Comparison of ENCODE assay signal across 8 mouse cellular contexts in the genomic region with DNA sequence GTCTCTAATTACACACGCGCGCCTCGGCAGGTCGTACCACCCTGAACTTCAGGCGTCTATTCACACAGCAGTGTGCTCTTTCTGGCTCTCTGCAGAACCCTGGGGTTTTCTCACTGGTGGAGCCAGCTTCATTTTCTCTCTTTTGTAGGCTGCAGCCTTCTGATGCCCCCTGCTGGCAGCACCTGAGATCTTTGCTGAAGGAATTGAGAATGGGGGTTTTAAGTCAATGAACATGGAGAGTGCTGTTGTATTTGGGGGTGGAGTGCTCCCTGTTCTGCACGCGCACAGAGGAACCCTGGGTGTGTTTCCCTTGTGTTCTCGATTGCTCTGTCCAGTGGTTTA. TPM values are rescaled to one million over a fixed set of nuclear protein-coding genes. Genes with fewer than 3 reads are reported as not detected.
DNase-seq lines count a peak whose midpoint lies in the region; ATAC-seq and TF ChIP-seq lines count a peak whose summit lies in the region.

No protein-coding gene starts in this region.

- H3K36me3 ChIP-seq in embryonic facial prominence, embryonic 14.5 days (ENCODE audit: control insufficient read depth, insufficient read depth, low read length): no peaks in the 10 kb centered on the region
- no peaks in the 10 kb centered on the region for H3K36me3 ChIP-seq in heart, embryonic 12.5 days
- H3K36me3 ChIP-seq in kidney, postnatal 0 days (ENCODE audit: insufficient read depth, low read length): no peaks in the 10 kb centered on the region
- H3K36me3 ChIP-seq in liver, embryonic 11.5 days (ENCODE audit: control insufficient read depth, insufficient read depth, low read length): no peaks in the 10 kb centered on the region
- no peaks in the 10 kb centered on the region for H3K36me3 ChIP-seq in neural tube, embryonic 12.5 days
- H3K36me3 ChIP-seq in stomach, postnatal 0 days (ENCODE audit: control insufficient read depth, insufficient read depth, low read length): no peaks in the 10 kb centered on the region

- H3K4me1 ChIP-seq in embryonic facial prominence, embryonic 14.5 days (ENCODE audit: control insufficient read depth, insufficient read depth, low read length): no peaks in the 10 kb centered on the region
- 0 out of 2 replicates have a peak, but pooled peaks cover 5% of the 10 kb centered on the region for H3K4me1 ChIP-seq in heart, embryonic 12.5 days (replicated peaks)
- H3K4me1 ChIP-seq in kidney, postnatal 0 days (replicated peaks; ENCODE audit: insufficient read depth, low read length): no peaks in the 10 kb centered on the region
- H3K4me1 ChIP-seq in liver, embryonic 11.5 days (replicated peaks; ENCODE audit: control insufficient read depth, insufficient read depth, low read length): no peaks in the 10 kb centered on the region
- no peaks in the 10 kb centered on the region for H3K4me1 ChIP-seq in neural tube, embryonic 12.5 days
- no peaks in the 10 kb centered on the region for H3K4me1 ChIP-seq in stomach, postnatal 0 days (replicated peaks; ENCODE audit: control insufficient read depth, insufficient read depth)

- H3K27me3 ChIP-seq in embryonic facial prominence, embryonic 14.5 days (replicated peaks; ENCODE audit: control insufficient read depth, insufficient read depth, low read length): no peaks in the 10 kb centered on the region
- no peaks in the 10 kb centered on the region; the same call in 1 of the 2 replicates for H3K27me3 ChIP-seq in heart, embryonic 12.5 days (replicated peaks)
- no peaks in the 10 kb centered on the region for H3K27me3 ChIP-seq in kidney, postnatal 0 days (ENCODE audit: insufficient read depth, low read length)
- 0 out of 2 replicates have a peak, but pooled peaks cover 3% of the 10 kb centered on the region for H3K27me3 ChIP-seq in liver, embryonic 11.5 days (replicated peaks; ENCODE audit: control insufficient read depth, insufficient read depth, low read length)
- H3K27me3 ChIP-seq in neural tube, embryonic 12.5 days (replicated peaks): no peaks in the 10 kb centered on the region; the same call in 1 of the 2 replicates
- H3K27me3 ChIP-seq in stomach, postnatal 0 days (ENCODE audit: control insufficient read depth, insufficient read depth, low read length): no peaks in the 10 kb centered on the region

- WGBS in embryonic facial prominence, embryonic 14.5 days: 2% methylated on average over 9 of the region's 9 CpGs
- 2% methylated on average over 9 of the region's 9 CpGs for WGBS in heart, embryonic 12.5 days
- 3% methylated on average over 9 of the region's 9 CpGs for WGBS in kidney, postnatal 0 days
- WGBS in liver, embryonic 11.5 days: 4% methylated on average over 9 of the region's 9 CpGs
- 3% methylated on average over 9 of the region's 9 CpGs for WGBS in neural tube, embryonic 12.5 days
- 1% methylated on average over 9 of the region's 9 CpGs for WGBS in stomach, postnatal 0 days

- TF ChIP-seq CTCF in kidney, postnatal 0 days (IDR thresholded peaks at IDR 0.05; ENCODE audit: low read depth): peak; percentile 83
- peak; percentile 90 for TF ChIP-seq CTCF in stomach, postnatal 0 days (IDR thresholded peaks at IDR 0.05; ENCODE audit: low read depth)

- no peaks in the 10 kb centered on the region for H3K9me3 ChIP-seq in embryonic facial prominence, embryonic 14.5 days (ENCODE audit: control insufficient read depth, low read length)
- H3K9me3 ChIP-seq in heart, embryonic 12.5 days (replicated peaks): no peaks in the 10 kb centered on the region
- H3K9me3 ChIP-seq in kidney, postnatal 0 days (replicated peaks; ENCODE audit: low read length): no peaks in the 10 kb centered on the region
- no peaks in the 10 kb centered on the region for H3K9me3 ChIP-seq in liver, embryonic 11.5 days (ENCODE audit: control insufficient read depth, low read length)
- no peaks in the 10 kb centered on the region for H3K9me3 ChIP-seq in neural tube, embryonic 12.5 days
- H3K9me3 ChIP-seq in stomach, postnatal 0 days (ENCODE audit: control insufficient read depth, low read length): no peaks in the 10 kb centered on the region

- H3K4me2 ChIP-seq in embryonic facial prominence, embryonic 14.5 days (ENCODE audit: low read depth, low read length): peak overlapping the region; percentile 33
- H3K4me2 ChIP-seq in heart, embryonic 12.5 days: peak overlapping the region; percentile 47
- peak overlapping the region; percentile 50 for H3K4me2 ChIP-seq in kidney, postnatal 0 days (ENCODE audit: low read length)
- H3K4me2 ChIP-seq in liver, embryonic 11.5 days: peak overlapping the region; percentile 47
- peak overlapping the region; percentile 44 for H3K4me2 ChIP-seq in neural tube, embryonic 12.5 days (replicated peaks)
- H3K4me2 ChIP-seq in stomach, postnatal 0 days (replicated peaks; ENCODE audit: low read depth): peak overlapping the region; percentile 19; the same call in 1 of the 2 replicates

- no peak overlapping the region for H3K27ac ChIP-seq in embryonic facial prominence, embryonic 14.5 days (replicated peaks; ENCODE audit: low read depth, low read length)
- no peak overlapping the region for H3K27ac ChIP-seq in heart, embryonic 12.5 days (ENCODE audit: poor library complexity, severe bottlenecking)
- no peak overlapping the region for H3K27ac ChIP-seq in kidney, postnatal 0 days
- no peak overlapping the region for H3K27ac ChIP-seq in liver, embryonic 11.5 days (ENCODE audit: low read depth, low read length)
- H3K27ac ChIP-seq in neural tube, embryonic 12.5 days: no peak overlapping the region
- H3K27ac ChIP-seq in stomach, postnatal 0 days (replicated peaks): no peak overlapping the region

- ATAC-seq in embryonic facial prominence, embryonic 14.5 days (ENCODE audit: low read depth): peak; percentile 87
- ATAC-seq in heart, embryonic 12.5 days (ENCODE audit: insufficient number of reproducible peaks, low FRiP score): 0 out of 2 replicates have a peak, but pooled peaks have one; percentile 57
- ATAC-seq in kidney, postnatal 0 days (replicated peaks; ENCODE audit: low FRiP score, low read depth): no peak
- ATAC-seq in liver, embryonic 11.5 days (replicated peaks; ENCODE audit: low FRiP score): no peak
- ATAC-seq in neural tube, embryonic 12.5 days (ENCODE audit: low FRiP score, low read depth): no peak
- peak; percentile 42; the same call in 1 of the 2 replicates for ATAC-seq in stomach, postnatal 0 days (ENCODE audit: low FRiP score, low TSS enrichment)

- H3K9ac ChIP-seq in embryonic facial prominence, embryonic 14.5 days (ENCODE audit: low read depth, low read length): no peak overlapping the region
- H3K9ac ChIP-seq in heart, embryonic 12.5 days: no peak overlapping the region
- H3K9ac ChIP-seq in kidney, postnatal 0 days (ENCODE audit: low read depth, low read length): 0 out of 2 replicates have a peak overlapping the region, but pooled peaks have one; percentile 27
- H3K9ac ChIP-seq in liver, embryonic 11.5 days (ENCODE audit: low read depth, low read length): no peak overlapping the region
- H3K9ac ChIP-seq in neural tube, embryonic 12.5 days: no peak overlapping the region
- H3K9ac ChIP-seq in stomach, postnatal 0 days (ENCODE audit: low read length): no peak overlapping the region

- TF ChIP-seq EP300 in stomach, postnatal 0 days (optimal IDR thresholded peaks at IDR 0.05): no peak

- peak; percentile 82 for DNase-seq in 3T3-L1 (ENCODE audit: low read depth, low spot score)
- peak; percentile 38 to 48 for DNase-seq in adrenal gland, postnatal 4 days (ENCODE audit: low spot score in 2 of 2)
- peak; percentile 89 for DNase-seq in embryonic facial prominence, embryonic 14.5 days (ENCODE audit: low spot score)
- DNase-seq in kidney, postnatal 0 days (ENCODE audit: low spot score): peak; percentile 93
- DNase-seq in liver, embryonic 11.5 days (ENCODE audit: low spot score): peak; percentile 56
- DNase-seq in stomach, postnatal 0 days (ENCODE audit: low spot score): peak; percentile 75

- peak overlapping the region; percentile 1; the same call in 1 of the 2 replicates for H3K4me3 ChIP-seq in embryonic facial prominence, embryonic 14.5 days (ENCODE audit: low read depth, low read length)
- 0 out of 2 replicates have a peak overlapping the region, but pooled peaks have one; percentile 9 for H3K4me3 ChIP-seq in heart, embryonic 12.5 days
- H3K4me3 ChIP-seq in kidney, postnatal 0 days (replicated peaks; ENCODE audit: low read depth, low read length): peak overlapping the region; percentile 10; the same call in 1 of the 2 replicates
- H3K4me3 ChIP-seq in liver, embryonic 11.5 days (ENCODE audit: low read depth, low read length): no peak overlapping the region
- H3K4me3 ChIP-seq in neural tube, embryonic 12.5 days: no peak overlapping the region
- H3K4me3 ChIP-seq in stomach, postnatal 0 days (ENCODE audit: low read depth, low read length): peak overlapping the region; percentile 17; the same call in 1 of the 2 replicates

RNA-seq across cellular contexts. Expression of a gene that starts 21.2 kb away (rescaled TPM):
- under 1 TPM in 1 of 2 experiments, not detected in 1; 0.67 TPM for total RNA-seq in adrenal gland, postnatal 4 days (2021)
- polyA plus RNA-seq in embryonic facial prominence, embryonic 14.5 days (2014; fragmentation: Nextera tagmentation; extraction: Ambion mirVana): 0.04 and 0.14 TPM in 2 replicates
- polyA plus RNA-seq in heart, embryonic 12.5 days (2016; fragmentation: Nextera tagmentation; extraction: Ambion mirVana): not detected in 2 replicates
- polyA plus RNA-seq in kidney, postnatal 0 days (2015; fragmentation: Nextera tagmentation; extraction: Ambion mirVana): not detected in 2 replicates
- polyA plus RNA-seq in liver, embryonic 11.5 days (2014; fragmentation: Nextera tagmentation; extraction: Ambion mirVana): 0.08 TPM in 1 of 2 replicates, not detected in the other
- polyA plus RNA-seq in neural tube, embryonic 12.5 days (2016; fragmentation: Nextera tagmentation; extraction: Ambion mirVana): not detected in 2 replicates
- 5.8 and 6.9 TPM in 2 replicates for polyA plus RNA-seq in stomach, postnatal 0 days (2015; fragmentation: Nextera tagmentation; extraction: Ambion mirVana)

Comparison
In these comparisons a context has a peak if more than half of its experiments do, and no peak if none do; other contexts are left out.
1. DNase-seq: peak in every context shown above with its lines; median percentile 93 in kidney, postnatal 0 days; 89 in embryonic facial prominence, embryonic 14.5 days; 82 in 3T3-L1; 75 in stomach, postnatal 0 days; 56 in liver, embryonic 11.5 days; 43 in adrenal gland, postnatal 4 days.
2. ATAC-seq: peak in embryonic facial prominence, embryonic 14.5 days (single experiment), heart, embryonic 12.5 days (single experiment) and stomach, postnatal 0 days (single experiment); none in kidney, postnatal 0 days (single experiment), liver, embryonic 11.5 days (single experiment) and neural tube, embryonic 12.5 days (single experiment).
3. H3K4me3 ChIP-seq: peak in embryonic facial prominence, embryonic 14.5 days (single experiment), heart, embryonic 12.5 days (single experiment), kidney, postnatal 0 days (single experiment) and stomach, postnatal 0 days (single experiment); none in liver, embryonic 11.5 days (single experiment) and neural tube, embryonic 12.5 days (single experiment).
4. Peak in every context shown above with its lines, with median percentiles within 50 percentile points of each other: H3K4me2 ChIP-seq.